ENCODE assay signal across 25 mouse cellular contexts in the genomic region with DNA sequence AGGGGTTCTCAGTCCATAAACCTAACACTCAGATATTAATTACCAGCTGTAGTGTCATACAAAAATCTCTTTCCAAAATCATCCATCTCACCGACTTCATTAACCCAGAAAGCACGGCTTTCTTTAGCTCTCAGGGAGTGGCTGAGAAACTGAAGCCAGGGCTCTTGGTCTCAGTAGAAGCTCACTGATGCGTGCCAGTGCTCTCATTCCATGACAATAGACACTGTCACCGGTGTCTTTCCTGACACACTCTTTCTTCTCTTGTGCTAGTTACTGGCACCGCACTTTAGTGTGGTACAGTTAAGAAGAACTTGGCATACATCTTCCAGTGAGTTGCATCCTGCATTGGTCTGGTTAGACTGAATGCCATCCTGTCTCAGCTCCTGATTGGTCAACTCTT. TPM values are rescaled to one million over a fixed set of nuclear protein-coding genes. Genes with fewer than 3 reads are reported as not detected.
A peak's percentile ranks its signal among the peaks of the same experiment; 100 is the strongest.
DNase-seq lines count a peak whose midpoint lies in the region; ATAC-seq lines count a peak whose summit lies in the region.
"Had no signal": no experiment of that assay in that cellular context is flagged by ENCODE, and none has a peak within 500 bp of the region (broad histone marks: within the 10 kb centered on the region; RNA-seq: fewer than 3 reads in every experiment).

No protein-coding gene starts in this region.

- no peak overlapping the region for H3K4me3 ChIP-seq in embryonic facial prominence, embryonic 14.5 days (ENCODE audit: low read depth, low read length)
- H3K4me3 ChIP-seq in embryonic facial prominence, embryonic 10.5 days: no peak overlapping the region
- H3K4me3 ChIP-seq in kidney, embryonic 14.5 days (ENCODE audit: low read length): no peak overlapping the region
- H3K4me3 ChIP-seq: embryonic facial prominence, embryonic 13.5 days; forebrain, embryonic 10.5 days; forebrain, embryonic 13.5 days; heart, adult 2 months; heart, embryonic 10.5 days; heart, embryonic 13.5 days; hindbrain, embryonic 12.5 days; hindbrain, embryonic 15.5 days had no signal

- no peaks in the 10 kb centered on the region; the same call in 1 of the 2 replicates for H3K27me3 ChIP-seq in embryonic facial prominence, embryonic 14.5 days (replicated peaks; ENCODE audit: control insufficient read depth, insufficient read depth, low read length)
- no peaks in the 10 kb centered on the region for H3K27me3 ChIP-seq in embryonic facial prominence, embryonic 10.5 days (replicated peaks; ENCODE audit: low read depth, poor library complexity, severe bottlenecking)
- no peaks in the 10 kb centered on the region for H3K27me3 ChIP-seq in kidney, embryonic 14.5 days (ENCODE audit: control insufficient read depth, insufficient read depth, low read length)
- H3K27me3 ChIP-seq: CH12.LX; embryonic facial prominence, embryonic 13.5 days; forebrain, embryonic 13.5 days; heart, embryonic 13.5 days; hindbrain, embryonic 12.5 days; hindbrain, embryonic 15.5 days had no signal

- H3K36me3 ChIP-seq in embryonic facial prominence, embryonic 14.5 days (ENCODE audit: control insufficient read depth, insufficient read depth, low read length): no peaks in the 10 kb centered on the region
- no peaks in the 10 kb centered on the region for H3K36me3 ChIP-seq in embryonic facial prominence, embryonic 10.5 days (replicated peaks)
- H3K36me3 ChIP-seq in kidney, embryonic 14.5 days (ENCODE audit: control insufficient read depth, insufficient read depth, low read length): no peaks in the 10 kb centered on the region
- H3K36me3 ChIP-seq: embryonic facial prominence, embryonic 13.5 days; forebrain, embryonic 10.5 days; G1E; heart, embryonic 10.5 days; hindbrain, embryonic 12.5 days; hindbrain, embryonic 15.5 days had no signal

- ATAC-seq in embryonic facial prominence, embryonic 14.5 days (ENCODE audit: low read depth): no peak
- peak; percentile 40; the same call in 1 of the 2 replicates for ATAC-seq in kidney, embryonic 14.5 days (ENCODE audit: low FRiP score, low TSS enrichment)
- ATAC-seq: forebrain, embryonic 13.5 days; intestine, postnatal 0 days had no signal

- 59% methylated on average over 5 of the region's 5 CpGs for WGBS in embryonic facial prominence, embryonic 14.5 days
- 51% methylated on average over 5 of the region's 5 CpGs for WGBS in embryonic facial prominence, embryonic 10.5 days
- WGBS in kidney, embryonic 14.5 days: 55% methylated on average over 5 of the region's 5 CpGs

- H3K9me3 ChIP-seq in embryonic facial prominence, embryonic 14.5 days (ENCODE audit: control insufficient read depth, low read length): no peaks in the 10 kb centered on the region
- no peaks in the 10 kb centered on the region for H3K9me3 ChIP-seq in embryonic facial prominence, embryonic 10.5 days
- H3K9me3 ChIP-seq in kidney, embryonic 14.5 days (ENCODE audit: control insufficient read depth, low read length): peaks cover 2% of the 10 kb centered on the region; the same call in 1 of the 2 replicates
- H3K9me3 ChIP-seq: forebrain, embryonic 10.5 days; forebrain, embryonic 13.5 days; heart, embryonic 10.5 days; heart, embryonic 13.5 days; hindbrain, embryonic 12.5 days; hindbrain, embryonic 15.5 days had no signal

- peaks cover 7% of the 10 kb centered on the region; the same call in 1 of the 2 replicates for H3K4me1 ChIP-seq in embryonic facial prominence, embryonic 14.5 days (ENCODE audit: control insufficient read depth, insufficient read depth, low read length)
- H3K4me1 ChIP-seq in embryonic facial prominence, embryonic 10.5 days: peaks cover 7% of the 10 kb centered on the region
- no peaks in the 10 kb centered on the region for H3K4me1 ChIP-seq in kidney, embryonic 14.5 days (ENCODE audit: control insufficient read depth, insufficient read depth, low read length)
- H3K4me1 ChIP-seq: heart, embryonic 10.5 days; hindbrain, embryonic 12.5 days had no signal

- no peak overlapping the region for H3K4me2 ChIP-seq in embryonic facial prominence, embryonic 14.5 days (ENCODE audit: low read depth, low read length)
- no peak overlapping the region for H3K4me2 ChIP-seq in kidney, embryonic 14.5 days (replicated peaks; ENCODE audit: low read depth, low read length)
- H3K4me2 ChIP-seq: embryonic facial prominence, embryonic 13.5 days; forebrain, embryonic 13.5 days; heart, embryonic 13.5 days; hindbrain, embryonic 12.5 days; hindbrain, embryonic 15.5 days had no signal

- DNase-seq in embryonic facial prominence, embryonic 14.5 days (ENCODE audit: low spot score): peak; percentile 17
- no peak for DNase-seq in embryonic facial prominence, embryonic 10.5 days (ENCODE audit: low spot score)
- no peak for DNase-seq in kidney, postnatal 10 days
- DNase-seq in retina, postnatal 1 day: peak; percentile 86
- no peak for DNase-seq in urinary bladder, postnatal 10 days (ENCODE audit: low spot score)
- DNase-seq: adrenal gland, adult 2 months; adrenal gland, postnatal 14 days; B cell, adult 2 months; cerebellum, adult 11-12 months; cerebellum, adult 8-10 months; cerebellum, postnatal 10 days; cerebellum, postnatal 36 days; gastrocnemius, postnatal 25 days; heart, adult 2 months had no signal

- H3K9ac ChIP-seq in embryonic facial prominence, embryonic 14.5 days (ENCODE audit: low read depth, low read length): no peak overlapping the region
- no peak overlapping the region for H3K9ac ChIP-seq in kidney, embryonic 14.5 days (ENCODE audit: low read depth, low read length)
- H3K9ac ChIP-seq: embryonic facial prominence, embryonic 13.5 days; forebrain, embryonic 13.5 days; heart, embryonic 13.5 days; hindbrain, embryonic 12.5 days; hindbrain, embryonic 15.5 days had no signal

- H3K27ac ChIP-seq in embryonic facial prominence, embryonic 14.5 days (replicated peaks; ENCODE audit: low read depth, low read length): no peak overlapping the region
- no peak overlapping the region for H3K27ac ChIP-seq in embryonic facial prominence, embryonic 10.5 days (replicated peaks)
- no peak overlapping the region for H3K27ac ChIP-seq in kidney, embryonic 14.5 days (ENCODE audit: low read depth, low read length)
- H3K27ac ChIP-seq: embryonic facial prominence, embryonic 13.5 days; forebrain, embryonic 10.5 days; forebrain, embryonic 13.5 days; heart, adult 2 months; heart, embryonic 10.5 days; heart, embryonic 13.5 days; hindbrain, embryonic 12.5 days; hindbrain, embryonic 15.5 days had no signal

RNA-seq across cellular contexts. Expression of gene Ptprb, which starts 53.8 kb away (rescaled TPM):
- 3.8 and 4.1 TPM in 2 replicates for polyA plus RNA-seq in embryonic facial prominence, embryonic 14.5 days (2014; fragmentation: Nextera tagmentation; extraction: Ambion mirVana)
- polyA plus RNA-seq in embryonic facial prominence, embryonic 10.5 days (2016; fragmentation: Nextera tagmentation; extraction: Ambion mirVana): 1.9 and 2.0 TPM in 2 replicates
- polyA plus RNA-seq in kidney, embryonic 14.5 days (2014; fragmentation: Nextera tagmentation; extraction: Ambion mirVana): 4.4 and 6.3 TPM in 2 replicates
- polyA plus RNA-seq: G1E had no signal

Comparison
In these comparisons a context has a peak if more than half of its experiments do, and no peak if none do; other contexts are left out.
1. DNase-seq: peak in embryonic facial prominence, embryonic 14.5 days (single experiment) and retina, postnatal 1 day (single experiment); none in embryonic facial prominence, embryonic 10.5 days (single experiment), kidney, postnatal 10 days (single experiment) and urinary bladder, postnatal 10 days (single experiment).